Mouse (Mus musculus) A20 (cell line): ENCODE data around the gene Fastkd3.
"Not testable (repeated sequence)": the region's sequence is repeated elsewhere in the genome, so short reads cannot be mapped to it uniquely, and the experiment has no call there.

ENCODE experiments used
- DNase-seq: peaks from one replicate; pipeline ENCODE4 v3.0.0-alpha.2; 2011; ENCODE audit warnings: low read depth, low spot score

Fastkd3 gene

GRCm38 (mm10) chr13:68581747-68582516, at the start of gene Fastkd3, which contains the start of gene Mtrr:
Fastkd3 (plus strand) TSS chr13:68582234.
Mtrr (minus strand) TSS chr13:68582149.
- peak; percentile 95 for DNase-seq

GRCm38 (mm10) chr13:68553391-68553790, 28.6 kb upstream of the Fastkd3 start:
- DNase-seq, result not testable (repeated sequence)

GRCm38 (mm10) chr13:68568110-68568509, 13.9 kb upstream of the Fastkd3 start:
- no peak for DNase-seq

GRCm38 (mm10) chr13:68568548-68568947, 13.5 kb upstream of the Fastkd3 start:
- DNase-seq, result no peak

GRCm38 (mm10) chr13:68569589-68570336, 12.3 kb upstream of the Fastkd3 start:
- peak; percentile 54 for DNase-seq

GRCm38 (mm10) chr13:68572247-68572646, 9.8 kb upstream of the Fastkd3 start:
- DNase-seq, result no peak

GRCm38 (mm10) chr13:68572966-68573913, 8.8 kb upstream of the Fastkd3 start:
- DNase-seq, result no peak

DNA sequence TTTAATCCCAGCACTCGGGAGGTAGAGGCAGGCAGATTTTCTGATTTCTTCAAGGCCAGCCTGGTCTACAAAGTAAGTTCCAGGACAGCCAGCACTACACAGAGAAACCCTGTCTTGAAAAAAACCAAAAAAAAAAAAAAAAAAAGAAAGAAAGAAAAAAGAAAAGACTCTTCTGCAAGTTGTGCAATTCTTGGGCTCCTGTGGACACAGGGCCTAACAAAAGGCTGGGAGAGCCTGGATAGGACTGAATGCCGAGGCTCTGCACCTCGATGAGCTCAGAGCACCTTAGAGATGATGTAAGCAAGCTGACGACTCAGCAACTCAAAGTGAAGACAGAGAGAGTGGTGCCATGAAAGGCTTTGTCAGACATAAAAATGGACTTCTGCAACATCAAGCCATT, 7.6 kb upstream of the Fastkd3 start:
- no peak for DNase-seq

DNA sequence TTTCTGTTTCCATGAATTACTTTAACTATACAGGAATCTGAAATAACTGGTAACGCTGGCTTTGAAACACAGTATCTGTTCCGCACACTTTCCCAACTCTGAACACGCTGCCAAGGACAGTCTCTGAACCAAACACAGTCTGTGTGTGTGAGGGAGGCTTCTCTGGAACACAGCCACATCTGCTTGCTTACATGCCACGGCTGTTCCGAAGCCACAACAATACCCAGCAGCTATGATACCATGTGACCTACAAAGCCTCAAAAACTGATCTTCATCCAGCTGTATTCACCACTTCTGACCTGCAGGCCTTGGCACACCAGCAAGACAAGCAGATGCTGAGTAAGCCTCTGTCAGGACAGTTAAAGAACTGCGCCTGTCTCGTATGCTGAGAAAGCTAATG, 4.1 kb upstream of the Fastkd3 start:
- DNase-seq, result no peak

DNA sequence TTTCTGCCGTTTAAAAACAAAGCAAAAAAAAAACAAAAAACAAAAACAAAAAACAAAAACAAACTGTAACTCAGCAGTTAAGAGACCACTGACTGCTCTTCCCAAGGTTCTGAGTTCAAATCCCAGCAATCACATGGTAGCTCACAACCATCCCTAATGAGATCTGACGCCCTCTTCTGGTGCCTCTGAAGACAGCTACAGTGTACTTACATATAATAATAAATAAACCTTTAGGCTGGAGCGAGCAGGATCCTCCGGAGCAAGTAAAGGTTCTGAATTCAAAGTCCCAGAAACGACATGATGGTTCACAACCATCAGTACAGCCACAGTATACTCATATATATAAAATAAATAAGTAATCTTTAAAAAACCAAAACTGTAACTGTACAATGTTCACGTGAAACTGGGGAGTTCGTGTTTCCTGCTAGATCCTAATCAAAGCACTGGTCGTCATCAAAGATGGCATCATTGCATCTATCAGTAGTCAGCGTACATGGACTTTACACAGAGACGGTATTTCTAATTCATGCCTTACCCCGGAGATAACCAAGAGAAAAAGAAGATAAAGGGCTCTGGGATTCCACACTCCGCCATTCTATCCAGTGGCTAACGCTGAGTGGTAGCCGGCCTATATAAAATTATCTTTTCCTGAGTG, 821 bp upstream of the Fastkd3 start:
- DNase-seq, result peak; percentile 59

DNA sequence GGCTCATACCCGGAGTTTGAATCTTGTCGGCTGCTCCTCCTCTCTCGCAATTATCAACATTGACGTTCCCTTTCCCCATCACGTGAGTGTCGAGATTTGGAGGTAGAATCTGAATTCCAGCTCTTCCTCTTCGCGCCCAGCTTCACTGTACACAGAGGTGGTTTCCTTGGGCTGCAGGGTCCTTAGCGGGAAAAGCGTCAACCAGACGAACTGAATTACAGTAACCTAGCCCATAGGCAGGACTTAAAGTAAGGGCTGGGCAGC, 415 bp downstream of the Fastkd3 start:
- no peak for DNase-seq

GRCm38 (mm10) chr13:68583961-68584360, 1.9 kb downstream of the Fastkd3 start:
- no peak for DNase-seq

GRCm38 (mm10) chr13:68585441-68585840, 3.4 kb downstream of the Fastkd3 start:
- DNase-seq, result no peak

- DNase-seq, result no peak
Measured at GRCm38 (mm10) chr13:68588352-68588751, 6.3 kb downstream of the Fastkd3 start.

DNA sequence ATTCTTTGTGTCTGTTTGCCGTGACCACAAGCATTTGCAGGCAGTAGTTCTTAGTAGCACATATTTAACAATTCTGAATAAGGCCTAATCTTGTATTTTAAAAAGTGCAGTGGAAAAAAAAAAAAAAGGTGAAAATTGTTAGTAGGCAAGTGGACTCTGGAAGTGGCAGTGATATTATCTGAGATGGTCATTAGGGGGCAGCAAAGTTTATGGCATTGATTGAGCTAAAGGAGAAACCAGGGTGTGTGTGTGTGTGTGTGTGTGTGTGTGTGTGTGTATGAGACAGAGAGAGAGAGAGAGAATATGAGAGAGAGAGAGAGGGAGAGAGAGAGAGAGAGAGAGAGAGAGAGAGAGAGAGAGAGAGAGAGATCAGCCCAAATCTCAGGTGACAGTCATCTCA, 11.8 kb downstream of the Fastkd3 start:
- peak; percentile 27 for DNase-seq

GRCm38 (mm10) chr13:68597199-68597598, 15.2 kb downstream of the Fastkd3 start, which contains the start of gene 1700001L19Rik:
1700001L19Rik (plus strand) TSS chr13:68597421.
- no peak for DNase-seq

GRCm38 (mm10) chr13:68597667-68598066, 15.6 kb downstream of the Fastkd3 start:
- DNase-seq, result no peak

- DNase-seq, result no peak
Measured at GRCm38 (mm10) chr13:68598953-68599352, 16.9 kb downstream of the Fastkd3 start.

DNA sequence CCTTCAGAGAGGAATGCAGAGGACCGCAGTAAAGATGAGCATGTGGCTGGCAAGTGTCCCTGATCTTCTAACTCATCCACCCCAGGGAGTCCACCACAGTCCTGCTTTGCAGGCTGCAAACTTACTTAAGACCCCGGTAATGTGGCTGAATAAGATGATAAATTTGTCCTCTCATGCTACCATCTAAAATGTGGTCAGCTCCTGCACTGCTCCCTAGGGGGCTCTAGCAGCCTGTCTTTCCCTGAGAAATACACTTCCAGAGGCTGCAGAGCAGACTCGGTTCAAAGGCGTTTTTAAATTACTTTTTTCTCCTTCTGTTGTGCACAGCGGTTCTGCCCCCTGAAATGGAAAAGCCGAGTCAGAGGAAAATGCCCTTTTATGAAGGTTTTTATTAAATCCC, 19.1 kb downstream of the Fastkd3 start:
- DNase-seq, result no peak

DNA sequence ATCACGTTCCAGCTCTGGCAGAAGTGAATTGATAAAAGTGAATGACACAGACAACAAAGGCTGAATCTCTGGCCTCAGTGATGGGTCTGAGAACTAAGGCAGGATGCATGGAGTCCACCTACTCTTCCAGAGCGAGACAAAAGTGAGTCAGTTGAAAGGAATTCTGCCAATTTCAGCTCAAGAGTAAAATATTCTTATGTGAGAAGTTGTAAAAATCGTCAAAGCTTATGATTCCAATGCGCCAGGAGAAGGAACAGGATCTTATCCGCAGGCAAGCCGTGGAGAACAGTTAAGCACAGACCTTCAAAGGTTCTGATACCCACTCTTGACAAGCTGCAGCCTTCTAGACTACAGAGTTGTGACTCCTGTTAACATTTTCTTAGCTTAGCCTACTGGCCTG, 21.1 kb downstream of the Fastkd3 start:
- DNase-seq, result no peak

GRCm38 (mm10) chr13:68605689-68606126, 23.7 kb downstream of the Fastkd3 start:
- no peak for DNase-seq
